Mouse (Mus musculus): ENCODE measurements at regions not wholly inside any gene's neighbourhood (a gene's known extent, or its start where the extent isn't known, plus 50 kb on each side); places are given as distances from the start of the nearest gene placed in this dataset.
A peak's percentile ranks its signal among the peaks of the same experiment; 100 is the strongest.

- no peak for ATAC-seq (ENCODE audit: low TSS enrichment)
Observed at GRCm38 (mm10) chr8:128113116-128113515, 245.3 kb upstream of the Nrp1 start.

GRCm38 (mm10) chr8:128141290-128141966 lies 217.0 kb upstream of the Nrp1 start:
- no peak for ATAC-seq (ENCODE audit: low TSS enrichment)

GRCm38 (mm10) chr8:128148351-128148942 lies 210.0 kb upstream of the Nrp1 start:
- no peak for ATAC-seq (ENCODE audit: low TSS enrichment)

- ATAC-seq (ENCODE audit: low TSS enrichment), result no peak
Observed at GRCm38 (mm10) chr8:128155604-128156003, 202.8 kb upstream of the Nrp1 start.

- ATAC-seq (ENCODE audit: low TSS enrichment), result no peak
Observed at GRCm38 (mm10) chr8:128156221-128156620, 202.2 kb upstream of the Nrp1 start.

- ATAC-seq (ENCODE audit: low TSS enrichment), result no peak
Observed at GRCm38 (mm10) chr8:128162857-128163256, 195.5 kb upstream of the Nrp1 start.

DNA sequence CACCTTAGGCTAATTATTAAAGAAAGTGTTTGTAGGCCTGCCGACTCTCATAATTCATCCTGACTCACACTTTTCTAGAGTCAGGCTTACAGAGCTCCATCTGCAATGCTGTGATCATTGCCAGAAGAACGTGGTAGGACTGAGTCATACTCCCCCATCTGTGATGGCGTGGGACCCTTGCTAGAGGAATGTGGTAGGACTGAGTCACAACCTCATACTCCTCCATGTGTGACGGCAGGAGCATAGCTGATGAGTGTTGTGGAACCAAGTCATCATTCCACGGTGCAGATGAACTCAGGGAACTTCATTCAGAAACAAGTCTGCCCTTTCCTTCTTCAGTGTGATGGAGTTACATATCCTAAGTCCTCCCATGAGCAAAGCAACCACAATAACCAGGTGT lies 193.4 kb upstream of the Nrp1 start:
- ATAC-seq (ENCODE audit: low TSS enrichment), result peak; percentile 96

- ATAC-seq (ENCODE audit: low TSS enrichment), result no peak
Observed at GRCm38 (mm10) chr8:128165591-128165990, 192.8 kb upstream of the Nrp1 start.

- no peak for ATAC-seq (ENCODE audit: low TSS enrichment)
Observed at GRCm38 (mm10) chr8:128166097-128166496, 192.3 kb upstream of the Nrp1 start.

GRCm38 (mm10) chr8:128168819-128169218 lies 189.6 kb upstream of the Nrp1 start:
- peak; percentile 88 for ATAC-seq (ENCODE audit: low TSS enrichment)

DNA sequence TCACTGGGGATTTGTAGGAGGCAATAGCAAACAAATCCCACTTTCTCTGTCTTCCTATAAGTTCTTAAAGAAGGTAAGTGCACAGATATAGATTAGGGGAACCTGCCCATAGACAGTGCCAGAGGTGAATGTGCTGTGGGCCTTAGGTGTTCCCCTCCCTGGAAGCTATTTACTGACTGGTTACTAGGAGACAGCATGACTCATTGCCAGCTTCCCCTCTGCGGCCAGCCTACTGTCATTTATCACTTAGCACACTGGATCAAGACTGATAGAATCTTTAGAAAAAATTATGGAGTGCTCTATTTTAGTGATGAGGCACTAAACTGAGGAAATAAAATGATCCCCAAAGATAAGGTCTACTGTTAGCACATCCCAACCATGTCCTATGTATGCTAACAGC lies 187.3 kb upstream of the Nrp1 start:
- ATAC-seq (ENCODE audit: low TSS enrichment), result no peak

GRCm38 (mm10) chr8:128180214-128180613 lies 178.2 kb upstream of the Nrp1 start:
- ATAC-seq (ENCODE audit: low TSS enrichment), result no peak

GRCm38 (mm10) chr8:128183081-128183480 lies 175.3 kb upstream of the Nrp1 start:
- no peak for ATAC-seq (ENCODE audit: low TSS enrichment)

DNA sequence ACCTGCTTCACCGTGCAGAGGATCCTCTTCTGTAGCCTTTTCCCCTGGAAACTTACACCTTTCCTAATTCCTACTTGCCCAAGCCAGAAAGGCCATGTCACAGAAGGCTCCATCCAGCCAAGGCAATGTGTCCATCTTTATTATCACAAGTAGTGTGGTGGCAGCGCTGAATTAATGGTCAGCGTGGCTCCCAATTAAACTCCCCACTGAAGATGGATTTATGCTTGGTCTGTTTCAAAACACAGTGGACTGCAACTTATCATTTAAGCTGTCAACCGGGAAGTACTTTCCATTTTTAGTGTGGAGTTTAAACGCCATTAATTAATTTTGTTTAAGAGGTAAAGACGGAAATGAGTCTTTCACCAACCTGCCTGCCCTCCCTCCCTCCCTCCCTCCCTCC lies 170.1 kb upstream of the Nrp1 start:
- ATAC-seq (ENCODE audit: low TSS enrichment), result no peak

DNA sequence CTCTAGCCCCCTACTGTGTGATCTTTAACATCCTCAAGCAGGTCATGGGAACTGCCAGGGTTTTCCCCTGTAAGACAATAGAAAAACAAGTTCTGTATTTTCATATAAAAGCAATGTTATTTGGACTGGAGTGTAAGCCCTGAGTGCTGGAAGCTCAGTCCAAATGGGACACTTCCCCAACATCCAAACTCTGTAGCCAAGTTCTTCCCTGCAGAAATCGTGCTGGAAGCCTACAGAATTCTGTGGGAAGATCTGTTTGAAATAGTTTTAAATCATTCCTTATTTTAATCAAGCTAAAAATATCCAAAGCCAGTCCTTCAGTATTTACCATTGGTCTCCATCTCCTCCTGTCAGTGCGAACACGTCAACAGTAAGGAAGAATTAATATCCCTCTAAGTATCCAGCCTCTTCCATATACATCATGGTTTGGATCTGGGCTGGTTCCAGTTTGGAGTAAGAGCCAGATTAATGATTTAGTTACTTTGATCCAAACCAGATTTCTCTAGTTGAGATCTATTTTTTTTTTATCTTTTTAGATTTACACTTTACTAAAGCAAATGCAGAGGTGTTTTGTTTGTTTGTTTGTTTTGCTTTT lies 165.0 kb upstream of the Nrp1 start:
- peak; percentile 72; the same call in 1 of the 2 replicates for ATAC-seq (ENCODE audit: low TSS enrichment)

- ATAC-seq (ENCODE audit: low TSS enrichment), result no peak
Observed at GRCm38 (mm10) chr8:128200815-128201214, 157.6 kb upstream of the Nrp1 start.

DNA sequence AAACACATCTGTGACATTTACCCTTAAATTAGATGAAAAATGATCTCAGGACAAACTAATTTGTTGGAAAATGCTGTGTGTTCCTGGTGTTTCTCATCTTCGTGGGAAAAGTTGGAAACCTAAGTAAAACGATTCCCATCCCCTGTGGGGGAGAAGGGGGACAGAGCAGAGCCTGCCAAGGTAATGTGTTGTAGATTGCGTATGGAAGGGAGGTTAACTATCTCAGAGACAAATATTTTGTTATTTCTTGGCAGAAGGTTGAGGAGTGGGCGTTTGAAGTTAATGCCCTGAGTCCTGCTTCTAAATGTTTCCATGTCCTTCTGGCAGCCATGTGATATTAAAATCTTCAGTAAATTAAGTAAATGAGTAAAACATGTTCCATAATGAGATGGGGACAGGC lies 156.8 kb upstream of the Nrp1 start:
- ATAC-seq (ENCODE audit: low TSS enrichment), result no peak

DNA sequence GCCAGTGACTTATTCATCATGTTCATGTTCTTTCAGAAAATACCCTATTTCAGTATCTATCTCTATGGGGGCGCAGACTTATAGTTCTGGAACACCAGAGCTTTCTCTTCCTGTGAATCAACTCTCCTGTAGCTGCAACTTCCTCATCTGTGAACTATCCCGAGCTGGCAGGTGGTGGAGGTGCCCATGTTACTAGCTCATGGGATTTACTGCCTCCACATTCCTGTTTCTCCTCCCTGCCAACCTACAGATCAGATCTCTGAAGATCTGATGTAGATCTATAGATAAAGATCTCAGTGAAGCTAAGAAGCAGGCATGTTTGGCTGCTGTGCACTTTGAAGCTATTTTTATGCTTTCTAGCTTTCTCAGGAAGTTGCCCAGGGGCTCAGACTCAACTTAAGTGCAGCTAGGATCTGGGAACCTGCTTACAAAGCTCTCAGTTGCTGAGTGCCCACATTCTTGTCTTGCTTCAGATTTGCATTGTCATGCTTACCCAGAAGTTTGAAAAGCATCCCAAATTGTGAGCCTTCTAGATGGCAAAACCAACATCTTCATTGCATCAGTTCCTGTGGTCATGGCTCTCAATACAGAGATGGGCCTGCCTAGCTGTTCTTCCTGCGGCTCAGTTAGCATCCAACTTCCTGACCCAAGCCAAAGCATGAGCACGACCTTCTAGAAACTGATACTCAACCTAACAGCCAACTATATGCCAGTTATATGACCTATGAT lies 156.1 kb upstream of the Nrp1 start:
- peak; percentile 66 for ATAC-seq (ENCODE audit: low TSS enrichment)

- peak; percentile 96 for ATAC-seq (ENCODE audit: low TSS enrichment)
Observed at GRCm38 (mm10) chr8:128204803-128205202, 153.6 kb upstream of the Nrp1 start.

- no peak for ATAC-seq (ENCODE audit: low TSS enrichment)
Observed at GRCm38 (mm10) chr8:128207138-128207537, 151.3 kb upstream of the Nrp1 start.

GRCm38 (mm10) chr8:128210761-128211160 lies 147.6 kb upstream of the Nrp1 start:
- ATAC-seq (ENCODE audit: low TSS enrichment), result no peak

DNA sequence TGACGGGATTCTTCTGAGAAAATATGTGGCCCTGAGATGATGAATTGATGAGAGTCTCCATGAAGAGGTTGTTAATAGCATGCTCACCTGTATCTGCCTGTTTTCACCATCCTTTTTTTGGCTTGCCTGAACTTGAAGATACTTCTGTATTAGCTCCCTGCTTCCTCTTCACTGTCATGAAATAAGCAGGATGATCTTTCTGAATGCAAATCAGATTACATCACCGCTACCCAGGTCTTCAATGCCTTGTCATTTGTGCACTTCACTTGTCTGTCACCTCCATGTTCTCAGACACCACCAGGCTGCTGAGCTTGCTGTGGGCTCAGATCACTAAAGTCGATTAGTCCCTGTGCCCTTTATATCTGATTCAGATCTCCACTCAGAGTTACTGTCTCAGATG lies 146.2 kb upstream of the Nrp1 start:
- ATAC-seq (ENCODE audit: low TSS enrichment), result no peak

- ATAC-seq (ENCODE audit: low TSS enrichment), result no peak
Observed at GRCm38 (mm10) chr8:128214256-128214655, 144.1 kb upstream of the Nrp1 start.
